Mouse (Mus musculus) heart, postnatal 4 days (tissue): Measurements from ENCODE around the gene Gm6583. TPM values are rescaled to one million over a fixed set of nuclear protein-coding genes. Genes with fewer than 3 reads are reported as not detected.
A peak's percentile ranks its signal among the peaks of the same experiment; 100 is the strongest.

ENCODE experiments used
- DNase-seq: peaks from one replicate; pipeline ENCODE4 v3.0.0; 2021
- total RNA-seq, 2 experiments: library from RNA; stranded (reverse); gene quantifications; 2 replicates each; pipeline ENCODE4 v1.2.3; 2021

Gene Gm6583
- total RNA-seq, result under 1 TPM in 1 of 2 experiments, not detected in 1; 0.11 TPM

DNA sequence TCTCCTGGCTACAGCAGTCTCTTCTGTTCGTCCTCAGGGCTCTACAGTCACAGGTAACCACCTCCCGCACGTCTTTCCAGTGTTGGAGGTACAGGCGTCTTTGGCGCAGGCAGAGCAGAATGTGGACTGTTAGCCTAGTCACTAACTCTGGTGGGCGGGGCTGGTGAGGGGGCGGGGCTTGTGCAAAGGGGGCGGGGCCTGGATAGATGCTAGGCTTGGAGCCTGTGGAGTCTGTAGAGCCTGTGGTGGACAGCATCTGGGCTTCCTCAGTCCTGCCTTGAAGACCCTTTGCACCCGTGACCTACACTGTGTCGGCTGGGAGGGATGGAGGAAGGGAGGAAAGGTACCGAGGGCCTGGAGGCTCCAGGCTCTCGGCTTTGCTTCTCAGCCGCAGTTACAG, at the start of gene Gm6583:
TSS of gene Gm6583 (minus strand) at position 124 of the 400 bp plus-strand sequence.
- no peak for DNase-seq

DNA sequence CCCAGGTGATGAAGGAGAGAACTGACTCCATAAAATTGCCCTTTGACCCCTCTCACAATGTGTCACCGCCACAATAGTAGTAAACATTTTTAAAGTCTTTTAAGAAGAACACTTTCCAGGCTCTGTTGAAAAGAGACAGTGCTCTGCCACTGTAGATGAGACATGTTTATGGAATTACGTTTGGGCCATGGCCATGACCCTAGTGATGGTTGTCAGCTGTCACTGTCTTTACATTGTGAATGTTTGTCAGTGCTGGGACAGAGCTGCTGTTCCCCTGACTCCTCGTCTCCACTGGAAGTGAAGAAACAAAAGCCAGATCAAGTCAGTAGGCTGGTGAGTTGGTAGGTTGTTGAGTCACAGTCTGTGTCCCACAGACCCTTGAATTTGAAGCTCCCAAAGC, 46.6 kb upstream of the Gm6583 start:
- no peak for DNase-seq

DNA sequence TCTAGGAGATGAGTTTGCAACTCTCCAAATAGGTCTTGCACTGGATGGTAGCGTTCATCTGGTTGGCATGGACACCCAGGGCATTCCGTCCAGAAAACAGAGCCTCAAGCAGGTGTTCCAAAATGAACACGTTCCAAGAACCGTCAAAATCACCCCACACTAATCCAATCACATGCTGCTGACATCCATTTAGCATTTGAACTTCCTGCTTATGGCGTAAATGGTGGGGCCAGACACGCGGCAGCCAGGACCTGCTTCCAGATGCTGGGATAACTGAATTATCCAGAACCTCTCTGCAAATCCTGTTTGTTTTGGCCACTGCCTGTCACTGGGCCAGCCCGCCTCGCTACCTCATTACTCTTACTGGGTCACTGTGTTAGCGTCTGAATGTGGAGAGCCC, 43.5 kb upstream of the Gm6583 start:
- no peak for DNase-seq

DNA sequence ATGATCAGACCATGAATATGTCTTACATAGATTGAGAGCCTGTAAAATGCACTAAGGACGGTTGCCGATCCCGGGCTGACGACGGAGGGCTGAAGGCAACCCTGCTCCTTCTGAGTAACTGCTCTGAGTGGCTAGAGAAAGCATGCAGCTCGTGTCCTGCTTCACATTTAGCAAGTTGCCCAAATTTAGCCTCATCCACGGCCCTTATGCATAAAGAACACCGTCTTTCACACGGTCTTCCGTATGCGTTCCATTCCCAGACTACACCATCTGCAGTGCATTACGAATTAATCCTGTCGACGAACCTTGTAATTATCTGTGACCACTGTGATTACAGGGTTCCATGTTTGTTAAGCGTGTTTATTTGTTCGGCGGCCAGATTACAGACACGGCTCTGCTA, 40.2 kb upstream of the Gm6583 start:
- no peak for DNase-seq

DNA sequence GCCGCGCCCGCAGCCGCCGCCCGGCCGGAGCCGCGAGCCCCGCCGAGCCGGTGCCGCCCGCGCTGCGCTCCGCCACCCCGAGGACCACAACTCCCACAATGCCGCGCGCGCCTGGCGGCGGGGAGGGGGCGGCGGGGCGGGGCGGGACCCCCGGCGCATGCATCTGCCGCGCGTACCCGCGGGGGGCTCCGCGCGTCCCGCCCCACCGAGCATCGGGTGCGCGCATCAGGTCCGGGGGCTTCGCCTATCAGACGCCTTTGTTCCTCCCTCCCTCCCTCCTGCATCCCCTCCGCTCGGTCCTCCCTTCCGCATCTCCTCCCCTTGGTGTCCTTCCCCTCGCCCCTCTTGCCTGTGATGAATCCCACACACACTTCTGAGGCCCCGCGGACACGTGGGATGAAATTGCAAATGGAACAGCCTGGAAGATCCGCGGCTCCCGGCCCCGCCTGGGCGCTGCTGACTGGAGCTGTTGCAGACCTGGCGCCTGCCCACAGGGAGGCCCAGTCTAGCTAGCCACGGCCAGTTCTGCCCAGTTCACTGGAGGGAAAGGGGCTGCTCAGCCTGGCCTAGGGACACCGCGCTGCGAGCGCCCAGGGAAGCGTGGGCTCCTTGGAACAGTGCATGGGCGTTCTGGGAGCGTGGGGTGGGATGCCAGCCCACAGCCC, 39.1 kb upstream of the Gm6583 start, which contains the start of gene Asphd2:
TSS of gene Asphd2 (minus strand) at position 88 of the 665 bp plus-strand sequence.
- peak; percentile 42 for DNase-seq

DNA sequence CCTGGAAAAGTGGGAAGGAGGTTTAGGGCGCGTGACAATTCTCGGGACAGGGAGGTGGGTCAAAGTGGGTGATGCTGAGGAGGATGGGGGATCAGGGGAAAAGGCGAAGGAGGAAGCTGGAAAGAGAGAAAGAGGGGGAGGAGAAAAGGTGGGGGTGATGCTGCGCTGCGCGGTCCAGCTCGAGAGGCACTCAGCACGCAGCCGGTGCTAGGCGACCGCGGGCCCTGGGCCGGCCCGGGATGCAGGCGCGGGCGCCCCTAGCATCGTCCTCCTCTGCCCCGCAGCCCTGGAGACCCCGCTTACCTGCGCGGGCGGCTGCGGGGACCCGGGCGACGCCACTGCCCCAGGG, 38.6 kb upstream of the Gm6583 start:
- DNase-seq, result no peak

DNA sequence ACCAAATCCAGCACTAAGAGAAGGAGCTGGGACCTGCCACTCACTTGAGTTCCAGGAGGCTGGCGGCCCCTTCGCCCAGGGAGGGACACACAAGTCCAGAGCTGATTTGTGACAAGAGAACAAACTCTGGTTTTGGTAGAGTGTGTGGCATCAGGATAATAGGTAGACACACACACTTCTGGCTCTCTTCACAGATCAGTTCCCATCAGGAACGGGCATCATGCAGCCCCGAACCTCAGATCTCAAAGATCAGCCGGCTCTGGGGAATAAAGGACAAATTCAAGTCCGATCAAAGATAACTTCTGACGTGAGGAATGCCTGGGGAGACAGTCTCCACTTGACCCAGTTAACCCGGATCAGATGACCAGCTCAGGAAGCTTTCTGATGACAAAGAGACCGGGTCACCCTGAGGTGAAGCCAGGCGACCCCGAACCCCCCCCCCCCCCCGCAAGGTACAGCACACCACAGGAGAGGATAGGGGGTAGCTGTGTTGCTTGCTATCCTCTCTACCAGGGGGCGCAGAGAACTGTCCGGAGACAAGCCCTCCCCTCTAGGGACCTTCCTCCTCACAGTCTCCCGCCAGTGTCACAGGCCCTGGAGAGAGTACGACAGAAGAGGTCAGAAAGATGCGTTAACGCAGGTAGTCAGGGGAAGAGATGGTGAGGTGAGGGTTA, 38.0 kb upstream of the Gm6583 start:
- no peak for DNase-seq

DNA sequence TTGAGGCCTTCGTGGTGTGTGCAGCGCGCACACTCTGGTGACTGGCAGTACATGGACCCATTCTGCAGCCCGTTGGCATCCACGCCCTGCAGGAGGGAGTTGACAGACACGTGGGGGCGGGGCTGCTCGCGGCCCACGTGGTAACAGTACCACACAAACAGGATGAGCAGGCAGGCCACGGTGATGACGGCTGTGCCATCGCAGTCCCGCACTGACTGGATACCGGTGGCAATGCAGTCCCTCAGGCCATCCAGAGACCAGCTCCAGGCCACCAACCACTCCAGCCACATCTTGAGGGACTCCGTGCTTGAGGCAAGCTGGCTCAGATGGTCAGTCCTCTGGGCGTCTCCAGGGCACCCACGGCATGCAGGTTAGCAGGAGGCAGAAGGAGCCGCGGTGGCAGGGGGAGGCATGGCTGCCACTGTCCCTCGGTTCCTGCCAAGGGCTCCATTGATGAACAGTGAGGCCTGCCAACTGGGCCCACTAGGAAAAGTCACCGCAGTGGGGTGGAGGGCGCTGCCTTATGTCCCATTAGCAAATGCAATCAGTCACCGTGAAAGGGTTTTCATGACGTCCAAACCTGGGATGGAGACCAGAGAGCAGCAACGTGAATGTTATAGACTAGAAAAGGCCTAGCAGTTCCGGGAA, 36.0 kb upstream of the Gm6583 start:
- DNase-seq, result no peak

DNA sequence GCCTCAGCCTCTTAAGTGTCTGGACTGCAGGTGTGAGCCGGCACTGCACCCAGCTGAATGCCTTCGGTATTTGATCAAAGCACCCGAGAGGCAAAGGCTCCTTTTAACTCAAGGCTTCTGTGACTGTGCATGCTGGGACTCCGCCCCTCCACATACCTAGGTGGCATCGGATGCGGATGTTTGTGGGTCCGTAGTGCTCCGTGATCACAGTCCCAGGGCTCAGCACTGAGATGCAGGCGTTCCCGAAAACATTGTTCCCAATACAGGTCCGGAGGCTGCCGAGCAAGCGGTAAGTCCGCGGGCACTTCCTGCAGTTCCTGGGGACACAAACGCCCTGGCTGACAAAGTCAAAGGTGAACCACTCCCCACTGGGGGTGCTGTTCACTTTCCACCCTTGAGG, 35.2 kb upstream of the Gm6583 start:
- DNase-seq, result no peak

DNA sequence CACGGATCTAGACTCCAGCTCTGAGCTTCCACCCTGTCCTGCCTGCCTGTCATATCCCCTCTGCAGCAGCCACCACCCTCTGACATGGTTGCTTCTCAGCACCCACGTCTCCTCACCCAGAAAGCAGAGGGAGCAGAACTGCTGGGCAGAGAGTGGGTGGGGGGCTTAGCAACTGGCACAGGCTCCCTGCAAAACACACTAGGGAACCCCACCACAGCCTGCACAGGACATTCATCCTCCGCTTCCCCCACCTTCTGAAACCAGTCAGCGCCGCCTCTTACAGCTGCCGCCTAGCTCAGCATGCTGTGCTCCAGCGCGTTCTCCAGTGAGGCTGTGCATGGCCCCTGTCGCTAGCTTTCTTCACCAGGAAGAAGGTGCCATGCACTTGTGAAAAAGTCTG, 33.5 kb upstream of the Gm6583 start:
- DNase-seq, result no peak

DNA sequence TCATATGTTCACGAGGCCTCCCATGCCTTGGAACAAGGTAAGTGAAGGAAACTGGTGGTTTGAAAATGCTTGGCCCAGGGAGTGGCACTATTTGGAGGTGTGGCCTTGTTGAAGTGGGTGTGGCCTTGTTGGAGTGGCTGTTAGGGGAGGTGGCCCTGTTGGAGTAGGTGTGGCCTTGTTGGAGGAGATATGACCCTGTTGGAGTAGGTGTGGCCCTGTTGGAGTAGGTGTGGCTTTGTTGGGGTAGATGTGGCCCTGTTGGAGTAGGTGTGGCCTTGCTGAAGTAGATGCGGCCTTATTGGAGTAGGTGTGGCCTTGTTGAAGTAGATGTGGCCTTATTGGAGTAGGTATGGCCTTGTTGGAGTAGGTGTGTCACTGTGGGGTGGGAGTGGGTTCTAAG, 30.1 kb upstream of the Gm6583 start:
- no peak for DNase-seq

DNA sequence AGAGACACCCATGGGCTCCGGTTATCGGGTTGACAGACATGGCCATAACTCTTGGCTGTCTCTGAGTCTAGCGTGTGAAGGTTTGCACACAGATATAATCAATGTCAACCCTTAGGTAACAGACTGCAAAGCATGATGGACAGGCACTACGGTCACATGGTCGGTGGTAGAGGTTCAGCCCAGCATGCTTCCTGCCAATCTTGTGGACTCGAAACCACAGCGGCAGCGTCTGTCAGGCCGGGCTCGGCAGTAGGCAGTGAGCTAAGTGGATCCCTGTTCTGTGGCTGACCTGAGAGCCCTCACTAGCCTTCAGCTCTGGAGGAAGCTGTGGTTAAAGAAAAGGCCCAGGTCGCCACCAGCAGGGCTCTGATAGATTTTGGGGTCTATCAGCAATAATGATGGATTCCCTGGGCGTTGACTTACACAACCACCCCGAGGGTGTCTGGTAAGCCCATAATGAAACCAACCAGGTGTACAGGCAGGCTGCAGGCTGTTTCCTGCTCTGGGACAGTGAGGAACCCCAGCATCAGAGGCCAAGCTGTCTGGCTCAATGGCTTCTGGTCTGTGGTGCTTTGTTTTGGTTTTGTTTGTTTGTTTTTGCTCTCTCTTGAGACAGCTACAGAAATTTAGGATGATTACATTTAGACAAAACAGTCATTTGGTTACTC, 29.1 kb upstream of the Gm6583 start:
- no peak for DNase-seq

DNA sequence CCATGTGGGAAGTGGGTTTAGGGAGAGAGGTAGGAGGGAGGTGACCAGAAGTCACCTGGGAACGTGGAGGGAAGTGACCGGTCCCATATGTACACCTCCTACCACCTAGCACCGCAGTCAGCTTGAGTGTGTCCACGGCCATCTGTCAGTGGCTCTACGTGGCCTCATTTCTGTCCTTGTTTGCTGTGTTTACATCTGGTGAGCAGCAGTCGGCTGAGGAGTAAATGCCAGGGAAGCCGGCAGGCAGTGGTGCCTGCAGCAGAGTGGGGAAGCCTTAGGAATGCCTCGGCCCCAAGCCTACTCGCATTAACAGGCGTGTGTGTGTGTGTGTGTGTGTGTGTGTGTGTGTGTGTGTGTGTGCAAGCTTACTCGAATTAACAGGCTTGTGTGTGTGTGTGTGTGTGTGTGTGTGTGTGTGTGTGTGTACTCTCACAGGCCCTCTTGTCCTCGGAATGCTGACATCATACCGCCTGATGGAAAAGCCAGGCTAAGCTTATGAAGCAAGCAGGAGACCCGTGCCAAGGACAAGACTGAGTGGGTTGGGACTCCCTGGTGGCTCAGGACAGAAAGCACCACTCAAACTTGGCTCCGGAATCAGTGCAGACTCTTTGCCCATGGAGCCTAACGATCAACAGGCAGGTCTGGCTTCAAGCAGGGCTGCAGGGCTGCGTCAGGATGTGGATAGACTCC, 27.0 kb upstream of the Gm6583 start:
- DNase-seq, result peak; percentile 44

DNA sequence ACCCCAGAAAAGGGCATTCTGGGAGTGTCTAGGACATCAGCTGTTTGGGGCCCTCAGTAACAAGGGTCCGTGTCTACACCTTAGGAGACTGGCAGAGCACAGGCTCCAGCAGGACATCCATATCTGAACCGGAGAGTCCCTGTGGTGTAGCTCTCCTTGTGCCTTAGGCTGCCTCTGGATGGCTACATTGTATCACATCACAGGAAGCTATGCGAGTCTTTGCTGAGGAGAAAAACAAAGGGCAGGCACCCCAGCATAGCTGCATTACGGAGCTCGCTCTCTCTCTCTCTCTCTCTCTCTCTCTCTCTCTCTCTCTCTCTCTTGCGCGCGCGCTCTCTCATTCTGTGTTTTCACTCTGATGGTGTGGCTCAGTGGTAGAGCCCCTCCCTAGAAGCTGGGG, 26.2 kb upstream of the Gm6583 start:
- no peak for DNase-seq

DNA sequence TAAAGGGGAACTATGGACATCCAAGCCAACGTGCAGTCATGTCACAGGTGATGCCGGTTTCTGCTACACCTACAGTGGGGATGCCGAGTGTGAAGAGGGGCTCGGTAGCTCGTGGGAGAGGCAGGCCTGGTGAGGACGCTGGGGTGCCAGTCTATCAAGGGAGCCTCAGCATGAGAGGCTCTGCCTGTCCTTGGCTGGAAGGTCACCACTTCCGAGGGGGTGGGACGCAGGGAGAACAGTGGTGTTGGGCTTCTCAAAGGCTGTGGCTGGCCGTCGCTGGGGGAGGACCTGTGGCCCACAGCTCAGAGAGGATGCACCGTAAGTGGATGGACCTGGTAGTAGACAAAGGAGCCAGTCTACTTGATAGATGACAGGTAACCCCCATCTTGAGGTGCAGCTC, 25.3 kb upstream of the Gm6583 start:
- DNase-seq, result no peak

DNA sequence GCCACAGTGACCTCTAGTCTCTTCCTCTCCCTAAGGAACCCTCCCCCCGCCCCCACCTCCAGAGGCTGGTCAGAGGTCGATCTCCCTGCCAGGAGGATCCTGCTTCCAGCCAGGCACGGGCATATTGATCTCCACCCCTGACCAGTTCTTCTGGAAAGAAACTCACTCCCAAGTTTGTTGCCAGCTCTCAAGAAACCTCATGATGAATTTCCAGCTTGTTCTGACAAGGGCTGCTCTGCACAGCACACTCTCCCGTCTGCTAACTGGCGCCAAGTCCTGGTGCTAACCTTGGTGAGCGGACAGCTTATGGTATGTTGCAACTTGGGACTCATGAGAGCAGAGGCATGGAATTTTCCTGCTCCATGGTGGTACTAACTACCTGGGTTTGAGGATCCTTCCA, 22.9 kb upstream of the Gm6583 start:
- no peak for DNase-seq

DNA sequence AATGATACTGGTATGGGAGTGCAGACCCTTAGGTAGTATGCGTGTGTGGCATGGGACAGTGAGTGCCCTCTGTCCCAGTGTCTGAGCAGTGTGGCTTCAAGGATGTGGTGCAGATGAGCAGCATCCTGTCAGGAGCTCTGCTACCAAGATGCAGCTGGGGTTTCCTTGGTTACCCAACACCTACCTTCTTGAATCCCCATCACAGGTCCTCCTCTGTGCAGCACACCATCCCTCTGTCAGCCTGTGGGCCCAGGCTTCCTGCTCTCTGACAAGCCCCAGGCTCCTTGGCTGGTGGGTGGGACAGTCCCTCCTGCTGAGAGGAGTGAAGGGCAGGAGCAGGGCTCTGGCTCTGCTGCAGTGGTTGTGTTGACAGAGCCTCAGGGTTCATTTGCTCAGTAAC, 21.5 kb upstream of the Gm6583 start:
- no peak for DNase-seq

DNA sequence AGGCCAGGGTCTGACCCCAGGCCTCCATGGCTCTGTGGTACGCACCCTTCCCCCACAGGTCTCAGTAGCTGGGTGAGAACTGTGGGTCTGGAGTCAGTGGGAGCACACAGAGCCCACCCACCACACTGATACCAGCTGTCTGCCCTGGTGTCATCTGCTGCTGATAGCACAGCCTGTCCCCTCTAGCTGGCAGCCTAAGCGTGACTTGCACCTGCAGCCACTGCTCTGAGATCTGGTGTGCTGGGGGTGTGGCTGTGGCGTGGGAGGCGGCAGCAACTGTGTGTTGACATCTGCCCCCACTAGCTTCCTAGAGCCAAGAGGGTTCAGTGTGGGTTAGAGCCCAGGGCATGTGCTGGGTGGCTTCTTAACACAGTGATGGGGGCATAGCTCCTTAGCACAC, 20.3 kb upstream of the Gm6583 start:
- no peak for DNase-seq

DNA sequence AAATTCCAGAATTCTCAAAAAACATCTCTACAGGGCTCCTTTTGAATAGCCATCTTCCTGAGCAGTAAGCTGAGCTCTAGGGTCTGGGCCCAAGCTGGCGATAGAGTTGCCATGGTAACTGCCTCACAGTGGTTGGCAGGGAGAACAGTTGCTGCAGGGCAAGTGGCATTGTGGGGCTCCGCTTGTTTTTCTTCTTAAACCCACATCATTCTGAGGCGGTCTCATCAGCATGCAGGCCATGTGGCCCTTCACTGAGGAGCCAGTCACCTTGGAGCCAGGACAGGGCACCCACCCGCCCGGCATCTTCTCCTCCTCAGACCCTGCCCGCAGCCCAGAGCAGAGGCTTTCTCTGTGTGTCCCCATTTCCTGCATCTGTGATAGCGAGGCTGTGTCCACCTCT, 16.1 kb upstream of the Gm6583 start:
- DNase-seq, result no peak

DNA sequence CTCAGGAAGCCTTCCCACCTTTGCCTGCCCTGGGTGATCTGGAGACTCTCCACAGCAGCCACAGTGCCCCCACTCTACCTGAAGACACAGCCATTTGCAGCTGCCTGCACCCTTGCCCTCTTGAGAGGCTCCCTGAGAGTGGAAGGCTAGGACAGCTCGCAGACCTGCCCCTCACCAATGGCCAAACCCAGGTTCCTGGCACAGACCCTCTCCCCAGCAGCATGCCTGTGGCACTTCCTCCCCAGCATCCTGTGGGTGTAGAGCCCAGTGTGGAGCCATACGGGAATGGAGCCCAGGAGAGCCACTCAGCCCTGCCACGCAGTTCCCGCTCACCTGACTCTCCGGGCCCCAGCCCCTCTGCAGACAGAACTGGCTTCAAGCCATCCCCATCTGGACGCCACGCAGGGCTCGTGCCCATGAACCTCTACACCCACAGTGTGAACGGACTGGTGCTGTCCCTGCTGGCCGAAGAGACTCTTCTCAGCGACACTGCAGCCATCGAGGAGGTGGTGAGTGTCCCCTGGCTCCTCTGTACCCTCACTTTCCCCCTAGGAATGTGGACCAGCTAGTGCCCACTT, 14.5 kb upstream of the Gm6583 start:
- no peak for DNase-seq

DNA sequence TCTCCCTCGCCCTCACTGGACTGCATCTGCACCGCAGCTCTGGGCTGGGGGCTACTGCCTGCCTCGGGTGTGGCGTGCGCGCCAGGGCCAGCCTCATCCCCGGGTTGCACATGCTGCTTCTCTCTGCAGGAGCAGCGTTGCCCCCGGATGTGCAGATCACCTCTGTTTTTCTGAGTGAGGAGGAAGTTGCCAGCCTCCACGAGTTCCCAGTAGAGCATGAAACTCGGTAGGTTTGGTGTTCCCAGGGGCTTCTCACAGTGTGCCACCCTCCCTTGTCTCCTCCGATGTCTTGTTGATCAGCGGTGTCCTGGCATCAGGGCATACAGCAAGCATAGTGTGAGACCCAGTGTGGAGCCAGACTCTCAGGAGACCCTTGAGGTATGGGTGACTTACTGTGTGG, 13.5 kb upstream of the Gm6583 start:
- no peak for DNase-seq

DNA sequence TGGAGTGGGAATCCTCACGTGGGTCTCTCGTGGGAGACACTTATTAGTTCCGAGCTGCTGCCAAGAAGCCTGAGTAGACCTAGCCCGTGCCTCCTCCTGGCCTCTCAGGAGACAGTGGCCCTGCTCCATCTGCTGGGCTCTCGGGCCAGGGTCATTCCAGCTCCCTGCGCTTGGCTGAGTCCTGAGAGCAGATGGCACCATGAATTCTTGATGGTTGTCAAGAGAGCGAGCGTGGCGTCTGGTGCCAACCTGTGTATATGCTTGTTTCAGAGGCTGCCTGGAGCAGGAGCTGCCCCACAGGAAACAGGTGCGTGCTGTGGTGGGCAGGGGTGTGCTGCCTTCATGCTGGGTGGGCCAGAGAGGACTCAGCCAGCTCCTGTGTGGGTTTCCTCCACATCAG, 12.8 kb upstream of the Gm6583 start:
- no peak for DNase-seq

DNA sequence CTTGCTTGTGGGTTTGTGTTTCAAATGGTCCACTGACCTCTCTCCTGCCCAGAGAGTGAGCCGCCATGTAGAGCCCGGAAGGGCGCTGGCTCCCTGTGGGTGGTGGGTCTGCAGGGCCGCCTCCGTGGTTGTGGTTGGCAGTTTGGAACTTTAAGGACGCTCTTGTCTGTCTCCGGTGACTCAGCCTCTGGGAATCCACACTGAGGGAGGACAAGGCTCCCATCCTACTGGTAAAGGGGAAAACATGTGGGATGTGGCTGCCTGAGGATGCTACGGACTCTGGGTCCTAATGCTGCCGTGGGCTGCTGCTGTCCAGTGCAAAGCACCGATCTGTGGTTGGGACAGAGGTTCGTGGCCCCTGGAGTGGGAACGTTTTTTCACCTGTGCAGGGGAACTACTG, 12.1 kb upstream of the Gm6583 start:
- DNase-seq, result no peak
